Mouse (Mus musculus) midbrain, embryonic 15.5 days (tissue): Measurements from ENCODE around the gene Tdrd12. TPM values are rescaled to one million over a fixed set of nuclear protein-coding genes. Genes with fewer than 3 reads are reported as not detected.
"Not testable (repeated sequence)": the region's sequence is repeated elsewhere in the genome, so short reads cannot be mapped to it uniquely, and the experiment has no call there.

ENCODE experiments used
- ATAC-seq: fragments of 200-750 bp; cut with Nextera tagmentation; replicated peaks from 2 replicates; pipeline ENCODE4 v1.8.0; 2017; ENCODE audit warnings: moderate TSS enrichment
- H3K27ac ChIP-seq: fragments of 300-500 bp; sonication (generic); 2 replicates; pipeline ENCODE4 v1.5.1; 2015; ENCODE audit warnings: mild to moderate bottlenecking, inconsistent platforms
- H3K27me3 ChIP-seq: fragments of 300-500 bp; sonication (generic); replicated peaks from 2 replicates; pipeline ENCODE4 v1.6.1; 2015; ENCODE audit warnings: inconsistent platforms
- H3K36me3 ChIP-seq: fragments of 300-500 bp; sonication (generic); replicated peaks from 2 replicates; pipeline ENCODE4 v1.6.1; 2015; ENCODE audit warnings: inconsistent platforms
- H3K4me1 ChIP-seq: fragments of 300-500 bp; sonication (generic); 2 replicates; pipeline ENCODE4 v1.6.1; 2015; ENCODE audit warnings: inconsistent platforms
- H3K4me2 ChIP-seq: fragments of 300-500 bp; sonication (generic); 2 replicates; pipeline ENCODE4 v1.6.1; 2015; ENCODE audit warnings: inconsistent platforms, mild to moderate bottlenecking, moderate library complexity
- H3K4me3 ChIP-seq: fragments of 300-500 bp; sonication (generic); 2 replicates; pipeline ENCODE4 v1.5.1; 2015; ENCODE audit warnings: mild to moderate bottlenecking, inconsistent platforms
- H3K9ac ChIP-seq: fragments of 300-500 bp; sonication (generic); 2 replicates; pipeline ENCODE4 v1.6.1; 2015; ENCODE audit warnings: mild to moderate bottlenecking, inconsistent platforms
- H3K9me3 ChIP-seq: fragments of 300-500 bp; sonication (generic); 2 replicates; pipeline ENCODE4 v1.6.1; 2016; ENCODE audit warnings: inconsistent platforms
- WGBS: fragments of 180-500 bp; shearing (Covaris S2); methylation state at CpG from one replicate; pipeline ENCODE4 v1.1.7; 2015; ENCODE audit warnings: mixed read lengths; 5-methylcytosine and 5-hydroxymethylcytosine counted together
- polyA plus RNA-seq: library from polyadenylated mRNA; unstranded; fragments of >200 nt; fragmentation: Nextera tagmentation; extraction: Ambion mirVana; gene quantifications from 2 replicates; pipeline ENCODE4 v1.2.1, GENCODE M21; 2015

Gene Tdrd12
- polyA plus RNA-seq, 1 experiment from 2014 or later = 0.37 TPM

DNA sequence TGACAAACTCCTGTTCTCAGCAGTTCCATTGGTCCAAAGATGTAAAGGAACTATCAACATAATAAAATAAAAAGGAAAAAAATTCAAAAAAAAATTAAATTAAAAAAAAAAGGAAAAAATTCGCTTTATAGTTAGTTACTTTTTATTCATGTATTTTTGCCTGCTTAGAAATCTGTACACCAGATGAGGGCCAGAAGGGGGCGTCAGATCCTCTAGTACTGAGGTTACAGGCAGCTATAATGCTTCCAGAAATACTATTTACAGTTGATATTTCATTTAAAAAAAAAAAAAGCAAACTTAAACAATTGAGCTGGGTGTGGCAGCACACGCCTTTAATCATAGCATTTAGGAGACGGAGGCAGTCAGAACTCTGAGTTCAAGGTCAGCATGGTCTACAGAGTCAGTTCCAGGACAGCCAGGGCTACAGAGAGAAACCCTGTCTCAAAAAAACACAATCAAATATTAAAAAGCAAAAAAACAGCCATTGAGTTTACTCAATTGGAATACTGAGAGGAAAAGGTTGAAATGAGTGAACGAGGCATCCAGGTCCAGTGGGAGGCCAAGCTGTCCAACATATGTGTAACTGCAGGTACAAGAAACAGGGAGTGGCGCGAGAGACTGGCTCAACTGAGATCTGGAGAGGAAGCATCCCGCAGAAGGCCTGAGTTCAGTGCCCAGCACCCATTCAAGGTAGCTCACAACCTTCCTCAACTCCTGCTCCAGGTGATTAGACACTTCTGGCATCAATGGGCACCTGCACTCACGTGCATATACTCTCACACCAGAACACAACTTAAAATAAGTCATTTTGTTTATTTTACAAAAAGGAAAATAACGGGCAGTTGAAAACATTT, 16.4 kb upstream of the Tdrd12 start:
- Histone ChIP-seq H3K9ac (no peak overlapping the region), H3K4me2 (peak overlapping the region; percentile 96), H3K36me3 (peaks cover 20% of the 10 kb centered on the region), H3K4me1 (peaks cover 18% of the 10 kb centered on the region), H3K9me3 (no peaks in the 10 kb centered on the region), H3K27ac (0 out of 2 replicates have a peak overlapping the region, but pooled peaks have one; percentile 1), H3K4me3 (peak overlapping the region; percentile 94), H3K27me3 (no peaks in the 10 kb centered on the region)
- WGBS = 67% methylated on average over 10 of the region's 10 CpGs
- ATAC-seq = no peak

- H3K36me3 ChIP-seq = peaks cover 14% of the 10 kb centered on the region
- H3K9me3 ChIP-seq = no peaks in the 10 kb centered on the region
- H3K9ac ChIP-seq = no peak overlapping the region
- no peaks in the 10 kb centered on the region for H3K4me1 ChIP-seq
- H3K4me2 ChIP-seq = no peak overlapping the region
- ATAC-seq = peak; percentile 60
- H3K27me3 ChIP-seq = no peaks in the 10 kb centered on the region
- 30% methylated on average over 4 of the region's 4 CpGs for WGBS
- H3K27ac ChIP-seq = no peak overlapping the region
- H3K4me3 ChIP-seq = no peak overlapping the region
Observed at GRCm38 (mm10) chr7:35545881-35546280, 8.3 kb upstream of the Tdrd12 start.

DNA sequence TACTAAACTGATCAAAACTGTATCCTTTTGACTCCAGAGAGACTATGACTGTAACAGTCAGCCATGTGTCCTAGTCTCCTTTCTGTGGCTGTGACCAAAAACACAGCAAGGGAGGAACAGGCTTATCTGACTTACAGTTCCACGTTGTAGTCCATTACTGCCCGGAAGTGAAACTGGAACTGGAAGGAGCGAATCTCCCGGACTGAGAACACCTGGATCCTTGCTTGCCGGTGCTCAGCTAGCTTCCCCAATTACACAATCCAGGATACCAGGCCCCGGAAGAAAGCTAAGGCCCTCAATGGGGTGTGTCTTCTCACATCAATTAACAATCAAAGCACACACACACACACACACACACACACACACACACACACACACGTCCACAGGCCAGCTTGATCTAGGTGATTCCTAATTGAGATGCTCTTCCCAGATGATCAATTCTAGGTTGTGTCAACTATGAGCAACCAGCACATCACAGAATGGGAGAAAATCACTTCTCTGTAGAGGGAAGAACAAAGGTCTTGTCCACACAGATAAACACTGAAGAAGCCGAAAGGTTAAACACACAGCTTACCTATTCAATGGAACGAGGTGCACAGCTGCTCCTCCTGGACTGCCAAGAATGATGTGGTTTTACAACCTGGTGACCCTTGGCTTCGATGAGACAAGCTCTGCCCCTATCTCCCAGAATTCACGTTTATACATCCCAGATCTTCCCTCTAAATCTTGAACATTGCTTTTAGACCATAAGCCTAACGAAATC, 1.6 kb downstream of the Tdrd12 start:
- no peak overlapping the region for H3K4me2 ChIP-seq
- H3K4me3 ChIP-seq = no peak overlapping the region
- 85% methylated on average over 12 of the region's 12 CpGs for WGBS
- no peak for ATAC-seq
- no peaks in the 10 kb centered on the region for H3K27me3 ChIP-seq
- no peak overlapping the region for H3K27ac ChIP-seq
- no peaks in the 10 kb centered on the region for H3K9me3 ChIP-seq
- H3K4me1 ChIP-seq = no peaks in the 10 kb centered on the region
- H3K36me3 ChIP-seq = no peaks in the 10 kb centered on the region
- no peak overlapping the region for H3K9ac ChIP-seq

GRCm38 (mm10) chr7:35530544-35530943, 7.0 kb downstream of the Tdrd12 start:
- not testable (repeated sequence) for H3K27me3 ChIP-seq, H3K36me3 ChIP-seq, H3K27ac ChIP-seq, H3K9ac ChIP-seq, H3K4me1 ChIP-seq, H3K4me3 ChIP-seq, H3K9me3 ChIP-seq, H3K4me2 ChIP-seq, ATAC-seq
- WGBS = 21% methylated on average over 1 of the region's 1 CpGs

GRCm38 (mm10) chr7:35530026-35530425, 7.5 kb downstream of the Tdrd12 start:
- no peak for ATAC-seq
- Histone ChIP-seq H3K9me3 (no peaks in the 10 kb centered on the region), H3K36me3 (no peaks in the 10 kb centered on the region), H3K9ac (no peak overlapping the region), H3K27ac (no peak overlapping the region), H3K4me2 (no peak overlapping the region), H3K27me3 (no peaks in the 10 kb centered on the region), H3K4me3 (no peak overlapping the region), H3K4me1 (no peaks in the 10 kb centered on the region)
- WGBS = 78% methylated on average over 3 of the region's 3 CpGs

GRCm38 (mm10) chr7:35526795-35527194, 10.8 kb downstream of the Tdrd12 start:
- Histone ChIP-seq H3K4me2 (no peak overlapping the region), H3K36me3 (no peaks in the 10 kb centered on the region), H3K4me3 (no peak overlapping the region), H3K27me3 (no peaks in the 10 kb centered on the region), H3K4me1 (no peaks in the 10 kb centered on the region), H3K9ac (no peak overlapping the region), H3K27ac (no peak overlapping the region), H3K9me3 (no peaks in the 10 kb centered on the region)
- WGBS = 83% methylated on average over 2 of the region's 2 CpGs
- no peak for ATAC-seq

DNA sequence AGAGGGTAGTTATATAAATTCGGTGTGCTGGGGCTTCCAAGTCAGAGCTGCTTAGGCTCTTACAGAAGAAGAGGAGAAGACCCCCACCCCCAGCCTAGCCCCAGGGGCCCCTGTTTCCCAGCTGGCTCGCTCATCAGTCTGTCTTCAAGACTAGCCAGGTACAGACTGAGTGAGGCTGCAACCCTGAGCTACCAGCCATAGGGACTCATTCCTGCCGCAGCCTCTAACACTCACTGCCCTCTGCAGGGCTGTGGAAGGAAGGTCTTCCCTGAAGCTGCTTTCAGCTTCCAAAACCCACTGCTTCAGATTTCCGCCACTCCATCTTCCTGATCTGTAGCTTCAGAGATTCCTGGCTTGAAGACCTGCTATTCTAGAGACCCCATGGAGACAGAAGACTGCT, 35.5 kb downstream of the Tdrd12 start:
- WGBS = 17% methylated on average over 4 of the region's 4 CpGs
- Histone ChIP-seq H3K4me1 (no peaks in the 10 kb centered on the region), H3K36me3 (no peaks in the 10 kb centered on the region), H3K4me3 (no peak overlapping the region), H3K27ac (no peak overlapping the region), H3K27me3 (no peaks in the 10 kb centered on the region), H3K9me3 (no peaks in the 10 kb centered on the region), H3K4me2 (no peak overlapping the region), H3K9ac (no peak overlapping the region)
- no peak for ATAC-seq

DNA sequence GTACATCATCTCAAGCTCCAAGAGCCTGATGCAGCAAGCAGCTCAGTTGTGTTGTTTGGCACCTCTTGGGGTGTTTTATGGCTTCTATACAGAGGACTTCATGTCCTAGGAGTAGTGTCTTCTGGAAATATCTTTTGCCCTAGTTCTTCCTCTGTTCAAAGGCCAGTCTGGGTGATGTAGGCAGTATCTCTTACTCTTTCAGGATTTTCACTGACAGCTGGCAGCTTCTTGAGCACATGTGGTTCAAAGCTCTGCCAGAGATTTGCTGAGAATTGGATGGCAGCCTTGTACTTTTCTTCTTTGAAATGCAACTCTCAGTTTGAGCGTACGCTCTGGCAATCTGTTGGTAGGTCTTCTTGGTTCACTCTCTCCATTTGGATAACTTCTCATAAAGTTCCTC, 40.0 kb downstream of the Tdrd12 start:
- WGBS = 90% methylated on average over 2 of the region's 2 CpGs
- H3K9ac ChIP-seq = no peak overlapping the region
- no peaks in the 10 kb centered on the region for H3K27me3 ChIP-seq
- no peak for ATAC-seq
- no peak overlapping the region for H3K4me3 ChIP-seq
- no peaks in the 10 kb centered on the region for H3K9me3 ChIP-seq
- H3K4me2 ChIP-seq = no peak overlapping the region
- H3K27ac ChIP-seq = no peak overlapping the region
- no peaks in the 10 kb centered on the region for H3K36me3 ChIP-seq
- H3K4me1 ChIP-seq = no peaks in the 10 kb centered on the region

- Histone ChIP-seq H3K27me3 (no peaks in the 10 kb centered on the region), H3K36me3 (no peaks in the 10 kb centered on the region), H3K27ac (no peak overlapping the region), H3K9ac (no peak overlapping the region), H3K4me1 (no peaks in the 10 kb centered on the region), H3K4me3 (no peak overlapping the region), H3K4me2 (no peak overlapping the region), H3K9me3 (no peaks in the 10 kb centered on the region)
- 80% methylated on average over 1 of the region's 1 CpGs for WGBS
- ATAC-seq = no peak
Observed at GRCm38 (mm10) chr7:35491005-35491404, 46.5 kb downstream of the Tdrd12 start.

- Histone ChIP-seq H3K9ac (no peak overlapping the region), H3K4me2 (no peak overlapping the region), H3K27ac (no peak overlapping the region), H3K36me3 (no peaks in the 10 kb centered on the region), H3K4me3 (no peak overlapping the region), H3K4me1 (no peaks in the 10 kb centered on the region), H3K9me3 (no peaks in the 10 kb centered on the region), H3K27me3 (no peaks in the 10 kb centered on the region)
- no peak for ATAC-seq
- WGBS = 95% methylated on average over 2 of the region's 2 CpGs
Observed at GRCm38 (mm10) chr7:35490186-35490585, 47.4 kb downstream of the Tdrd12 start.

GRCm38 (mm10) chr7:35486553-35486952, 51.0 kb downstream of the Tdrd12 start:
- H3K9ac ChIP-seq = no peak overlapping the region
- no peaks in the 10 kb centered on the region for H3K4me1 ChIP-seq
- H3K27ac ChIP-seq = no peak overlapping the region
- no peaks in the 10 kb centered on the region for H3K9me3 ChIP-seq
- 87% methylated on average over 8 of the region's 8 CpGs for WGBS
- no peaks in the 10 kb centered on the region for H3K27me3 ChIP-seq
- ATAC-seq = no peak
- no peak overlapping the region for H3K4me3 ChIP-seq
- H3K4me2 ChIP-seq = no peak overlapping the region
- H3K36me3 ChIP-seq = no peaks in the 10 kb centered on the region

DNA sequence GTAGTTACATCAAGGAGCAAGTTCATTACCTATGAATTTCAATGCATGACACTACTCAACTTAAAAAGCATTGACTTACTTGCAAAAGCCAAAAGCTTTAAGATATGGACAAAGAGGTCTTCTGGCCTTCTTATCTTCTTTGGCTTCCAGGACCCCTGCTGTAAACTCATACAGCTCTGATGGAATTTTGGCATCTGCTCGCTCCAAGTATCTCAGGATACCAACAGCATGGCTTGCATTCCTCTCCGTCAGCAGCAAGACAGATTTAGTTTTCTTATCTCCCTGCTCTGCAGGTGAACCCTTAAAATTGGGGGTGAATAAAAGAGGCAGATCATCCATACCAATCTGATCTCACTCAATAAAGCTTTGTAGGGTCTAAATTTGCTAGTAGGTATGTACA, 52.4 kb downstream of the Tdrd12 start:
- Histone ChIP-seq H3K9ac (no peak overlapping the region), H3K4me1 (no peaks in the 10 kb centered on the region), H3K4me2 (no peak overlapping the region), H3K36me3 (no peaks in the 10 kb centered on the region), H3K27me3 (no peaks in the 10 kb centered on the region), H3K4me3 (no peak overlapping the region), H3K9me3 (no peaks in the 10 kb centered on the region), H3K27ac (no peak overlapping the region)
- no peak for ATAC-seq
- WGBS = 78% methylated on average over 2 of the region's 2 CpGs
